Mouse (Mus musculus) lung, postnatal 25 days (tissue): ENCODE measurements around the gene Cpeb4.

ENCODE experiments used
- DNase-seq: peaks from one replicate; pipeline ENCODE4 v3.0.0; 2022; ENCODE audit warnings: low spot score

The Cpeb4 gene

DNA sequence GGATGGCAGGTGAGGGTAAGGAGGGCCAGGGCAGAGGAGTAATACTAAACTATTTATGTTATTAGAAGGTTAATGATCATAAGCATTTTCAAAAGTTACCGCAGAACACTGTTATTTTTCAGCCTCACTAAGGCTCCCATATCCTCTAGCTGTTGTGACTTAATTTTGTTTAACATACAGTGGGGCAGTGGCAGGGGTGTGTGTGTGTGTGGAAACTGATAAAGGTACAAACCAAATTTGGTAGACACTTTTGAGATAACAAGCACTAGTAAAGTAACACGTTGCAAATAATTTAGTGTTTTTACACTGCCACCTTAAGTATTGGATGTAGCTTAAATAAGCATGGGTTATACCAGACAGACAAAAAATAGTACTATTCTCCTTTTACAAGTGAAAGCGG is 24.9 kb downstream of the Cpeb4 start:
- DNase-seq: no peak

DNA sequence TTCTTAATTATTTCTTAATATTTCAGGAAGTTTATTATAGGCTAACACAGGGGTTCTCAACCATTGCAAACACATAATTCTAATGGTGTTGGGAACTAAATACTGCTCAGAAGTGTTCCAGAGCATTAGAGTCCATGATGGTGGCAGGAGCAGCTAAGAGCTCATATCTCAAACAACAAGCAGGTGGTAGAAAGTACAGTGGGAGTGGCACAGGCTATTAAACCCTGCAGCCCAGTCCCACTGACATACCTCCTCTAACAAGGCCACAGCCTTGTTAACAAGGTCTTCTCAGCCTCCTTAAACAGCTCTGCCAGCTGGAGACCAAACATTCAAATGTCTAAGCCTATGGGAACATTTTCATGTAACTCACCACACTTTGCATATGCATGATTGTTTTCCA is 27.2 kb downstream of the Cpeb4 start:
- DNase-seq: no peak

DNA sequence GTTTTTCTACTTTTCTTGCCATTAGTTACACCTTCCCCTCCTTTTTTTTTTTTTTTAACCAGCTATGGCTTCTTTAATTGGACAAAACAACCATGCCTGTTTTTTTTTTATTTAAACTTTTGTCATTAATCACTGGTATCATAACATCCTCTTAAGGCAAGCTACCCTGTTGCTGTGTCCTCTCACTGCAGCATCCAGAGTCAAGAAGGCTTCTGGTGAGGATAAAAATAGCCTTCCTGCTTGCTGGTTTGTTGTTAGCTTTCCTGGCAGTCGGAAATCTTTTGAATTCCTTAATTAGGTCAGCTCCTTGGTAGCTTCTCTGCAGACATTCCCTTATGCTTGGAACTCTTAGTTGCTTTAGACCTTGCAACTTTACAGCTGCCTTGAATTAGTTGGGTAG is 28.7 kb downstream of the Cpeb4 start:
- DNase-seq: peak; percentile 46

DNA sequence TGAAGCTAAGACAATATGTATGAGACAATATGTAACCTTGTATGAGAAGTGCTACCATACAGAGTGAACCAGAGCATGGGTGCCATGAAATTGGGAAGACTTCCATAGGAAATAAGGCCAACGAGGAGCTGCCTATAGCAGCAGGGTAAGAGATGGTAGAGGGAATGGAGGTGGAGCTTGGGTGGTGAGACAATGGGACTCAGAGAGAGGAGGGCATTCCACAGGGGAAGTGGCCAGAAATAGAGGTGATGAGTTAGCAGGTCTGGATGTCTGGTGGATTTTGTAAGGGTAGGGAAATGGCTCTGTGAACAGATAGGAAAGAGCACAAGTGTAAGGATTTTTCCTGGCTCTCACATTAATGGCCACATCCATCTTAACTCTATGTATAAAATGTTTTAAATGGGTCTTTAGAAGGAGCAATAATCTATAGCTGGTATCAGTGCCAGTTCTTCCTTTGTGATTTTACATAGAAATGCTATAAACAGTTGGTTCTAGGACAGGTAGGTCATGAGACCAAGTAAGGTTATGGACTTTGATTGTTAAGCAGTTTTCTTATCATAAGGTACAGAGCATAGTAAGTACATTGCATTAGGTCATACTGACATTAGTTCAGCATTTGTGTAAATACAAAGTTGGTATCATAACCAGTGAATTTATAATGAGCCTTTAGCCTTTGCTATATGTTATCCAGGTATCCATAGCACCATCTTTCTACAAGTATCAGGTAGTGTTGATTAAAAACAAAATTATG is 30.4 kb downstream of the Cpeb4 start:
- DNase-seq: no peak

DNA sequence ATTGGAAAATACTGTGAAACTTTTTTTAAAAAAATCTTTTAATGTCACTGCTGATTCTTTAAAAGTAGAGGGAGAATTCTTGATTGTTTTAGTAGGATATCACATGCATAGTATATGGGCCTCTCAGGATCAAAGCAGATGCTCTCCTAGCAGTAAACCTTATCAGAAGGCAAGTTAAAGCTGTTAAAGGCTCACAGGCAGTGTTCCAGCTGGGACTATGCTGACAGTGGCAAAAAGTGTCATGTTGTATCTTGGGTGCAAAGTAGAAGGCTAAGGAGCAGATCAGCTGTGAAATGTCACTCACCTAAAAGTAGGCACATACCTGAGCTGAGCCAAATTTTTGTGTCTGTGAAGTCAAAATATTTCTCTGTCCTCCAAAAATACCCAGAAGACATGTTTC is 34.5 kb downstream of the Cpeb4 start:
- DNase-seq: no peak

DNA sequence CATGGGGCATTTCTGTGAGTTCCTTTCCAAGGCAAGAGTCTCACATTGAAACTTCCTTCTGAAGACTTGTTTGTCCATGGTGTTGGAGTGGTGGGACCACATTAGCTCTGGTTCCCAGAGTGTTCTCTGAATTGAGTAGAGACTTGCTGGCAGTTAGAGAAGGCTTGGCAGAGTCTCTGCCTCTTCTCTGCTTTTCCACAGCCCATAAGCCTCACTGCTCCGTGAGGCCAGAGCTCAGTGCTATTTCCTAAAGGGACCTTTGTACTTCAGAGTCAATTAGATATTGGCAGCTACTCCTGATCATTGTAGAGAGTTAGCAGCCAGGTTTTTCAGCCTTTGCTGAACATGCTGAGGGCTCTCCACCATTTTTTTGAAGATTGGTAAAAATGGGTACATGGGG is 35.6 kb downstream of the Cpeb4 start:
- DNase-seq: no peak

DNA sequence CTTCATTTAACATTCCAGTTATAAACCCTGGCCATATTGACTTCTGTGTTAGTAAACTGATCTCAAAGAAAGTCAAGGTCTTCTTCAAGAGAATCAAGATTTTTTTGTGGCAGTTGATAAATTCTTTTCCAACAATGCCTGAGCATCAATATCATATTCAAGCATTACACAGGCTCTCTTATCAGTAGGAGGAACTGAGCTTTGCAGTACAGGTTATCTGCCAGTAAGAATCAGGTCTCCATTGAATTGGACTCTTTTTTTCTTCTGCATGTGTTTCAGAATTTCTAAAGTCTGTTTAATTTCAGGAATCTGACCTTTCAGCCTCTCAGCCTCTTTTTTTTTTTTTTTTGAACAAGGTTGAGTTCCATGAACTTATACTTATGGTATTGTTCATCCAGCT is 40.9 kb downstream of the Cpeb4 start:
- DNase-seq: no peak

DNA sequence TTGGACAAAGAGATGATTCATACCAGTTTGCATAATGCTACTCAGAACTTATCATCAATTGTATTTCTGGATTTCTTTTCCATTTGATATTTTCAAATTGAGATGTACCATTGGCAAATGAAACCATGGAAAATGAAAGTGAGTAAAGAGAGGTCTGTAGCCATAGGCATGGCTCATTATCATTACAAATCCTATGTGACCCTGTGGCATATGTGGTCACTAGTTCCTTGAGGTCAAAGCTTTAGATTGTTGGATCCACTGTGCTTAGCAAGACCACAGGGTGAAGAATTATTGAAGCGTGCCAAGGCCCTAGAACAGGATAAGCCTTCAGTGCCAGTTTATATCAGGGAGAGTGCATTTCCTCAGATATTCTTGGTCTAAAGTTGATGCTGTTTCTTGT is 45.8 kb downstream of the Cpeb4 start:
- DNase-seq: no peak

DNA sequence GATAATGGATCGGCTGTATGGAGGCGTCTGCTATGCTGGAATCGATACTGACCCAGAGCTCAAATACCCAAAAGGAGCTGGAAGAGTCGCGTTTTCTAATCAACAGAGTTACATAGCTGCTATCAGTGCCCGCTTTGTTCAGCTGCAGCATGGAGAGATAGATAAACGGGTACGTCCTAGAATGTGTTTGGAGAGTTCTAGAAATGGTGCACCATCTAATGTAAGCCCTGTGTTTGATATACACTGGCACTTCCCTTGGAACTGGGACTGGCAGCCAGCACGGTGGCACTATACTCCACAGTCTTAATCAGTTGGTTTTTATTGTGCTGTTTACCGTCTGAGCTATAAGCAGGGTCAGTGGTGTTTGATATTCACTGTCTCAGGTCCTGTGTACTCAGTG is 58.0 kb downstream of the Cpeb4 start:
- no peak for DNase-seq

DNA sequence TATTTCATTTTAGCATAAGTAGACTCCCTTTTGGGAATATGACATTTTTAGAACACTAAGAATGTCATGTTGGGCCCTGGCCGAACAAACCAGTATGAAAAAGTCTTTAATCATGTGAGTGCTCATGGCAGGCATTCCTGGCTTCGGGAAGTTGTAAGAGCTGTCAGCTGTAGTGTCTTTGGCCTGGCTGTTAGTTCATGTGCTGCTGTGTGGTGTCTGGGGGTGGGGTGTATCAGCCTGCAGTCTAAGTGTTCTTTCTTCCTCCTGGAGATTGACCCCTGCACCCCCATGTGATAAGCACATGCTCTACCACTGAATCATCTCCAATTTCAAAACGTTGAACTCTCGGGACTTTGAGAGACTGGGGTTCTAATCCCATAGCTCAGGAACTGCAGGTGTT is 63.6 kb downstream of the Cpeb4 start:
- DNase-seq: no peak

DNA sequence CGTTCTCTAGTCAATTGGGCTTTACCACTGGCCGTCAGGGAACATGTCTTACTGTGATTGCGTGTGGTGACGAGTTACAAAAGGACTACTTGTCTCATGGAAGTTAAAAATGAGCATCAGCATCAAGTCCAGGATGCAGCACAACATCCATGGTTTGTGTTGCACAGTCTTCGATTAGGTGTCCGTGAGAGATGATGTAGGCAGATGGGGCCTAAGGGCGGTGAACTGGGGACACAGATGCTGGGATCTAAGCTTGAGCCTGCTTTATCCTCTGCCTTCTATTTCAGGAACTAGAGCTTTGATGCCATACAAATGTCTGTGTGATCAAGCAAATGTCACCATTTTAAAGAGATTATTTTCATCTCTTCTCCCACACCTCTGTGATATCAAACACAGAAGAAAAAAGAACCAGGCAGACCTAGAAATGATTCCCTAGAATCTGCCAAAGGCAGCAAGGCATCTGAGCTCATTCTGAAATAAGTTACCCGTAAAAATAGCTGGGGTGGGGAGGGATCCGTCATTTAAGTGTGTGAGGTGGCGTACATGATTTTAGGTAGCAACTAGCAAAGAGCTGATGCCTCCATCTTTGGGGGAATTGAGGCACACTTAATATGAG is 65.0 kb downstream of the Cpeb4 start:
- no peak for DNase-seq

DNA sequence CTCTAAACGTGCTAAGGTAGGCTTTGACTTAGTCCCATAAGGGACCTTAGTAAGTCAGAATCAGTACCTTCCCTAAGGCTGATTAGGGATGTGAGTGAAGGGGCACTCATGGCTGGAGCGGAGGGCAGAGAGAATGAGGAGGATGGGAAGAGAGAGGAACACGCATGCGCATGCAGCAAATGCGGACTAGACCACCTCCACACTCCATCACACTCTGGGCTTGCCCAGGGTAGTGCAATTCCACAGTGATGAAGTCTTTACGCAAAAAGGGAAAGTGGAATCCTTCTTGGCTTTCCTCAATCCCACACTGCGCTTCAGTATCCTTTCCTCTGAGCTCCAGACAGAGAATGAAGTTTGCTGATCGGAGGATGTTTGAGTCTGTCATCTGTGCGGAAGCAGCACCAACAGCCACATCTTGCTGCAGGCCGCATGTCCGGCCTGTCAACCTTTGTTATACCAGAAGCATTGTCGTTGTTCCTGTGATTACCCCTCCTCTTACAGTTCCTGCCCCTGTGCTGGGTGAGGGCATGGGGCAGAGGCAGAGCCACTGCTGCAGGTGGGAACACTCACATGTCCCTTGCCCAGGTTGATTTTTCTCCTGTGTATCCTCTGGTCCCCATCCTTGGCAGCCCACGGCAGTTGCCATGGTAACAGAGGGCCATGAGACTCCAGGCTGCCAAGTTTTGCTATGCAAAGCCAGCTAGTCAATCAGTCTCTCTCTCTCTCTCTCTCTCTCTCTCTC is 69.1 kb downstream of the Cpeb4 start:
- DNase-seq: no peak

DNA sequence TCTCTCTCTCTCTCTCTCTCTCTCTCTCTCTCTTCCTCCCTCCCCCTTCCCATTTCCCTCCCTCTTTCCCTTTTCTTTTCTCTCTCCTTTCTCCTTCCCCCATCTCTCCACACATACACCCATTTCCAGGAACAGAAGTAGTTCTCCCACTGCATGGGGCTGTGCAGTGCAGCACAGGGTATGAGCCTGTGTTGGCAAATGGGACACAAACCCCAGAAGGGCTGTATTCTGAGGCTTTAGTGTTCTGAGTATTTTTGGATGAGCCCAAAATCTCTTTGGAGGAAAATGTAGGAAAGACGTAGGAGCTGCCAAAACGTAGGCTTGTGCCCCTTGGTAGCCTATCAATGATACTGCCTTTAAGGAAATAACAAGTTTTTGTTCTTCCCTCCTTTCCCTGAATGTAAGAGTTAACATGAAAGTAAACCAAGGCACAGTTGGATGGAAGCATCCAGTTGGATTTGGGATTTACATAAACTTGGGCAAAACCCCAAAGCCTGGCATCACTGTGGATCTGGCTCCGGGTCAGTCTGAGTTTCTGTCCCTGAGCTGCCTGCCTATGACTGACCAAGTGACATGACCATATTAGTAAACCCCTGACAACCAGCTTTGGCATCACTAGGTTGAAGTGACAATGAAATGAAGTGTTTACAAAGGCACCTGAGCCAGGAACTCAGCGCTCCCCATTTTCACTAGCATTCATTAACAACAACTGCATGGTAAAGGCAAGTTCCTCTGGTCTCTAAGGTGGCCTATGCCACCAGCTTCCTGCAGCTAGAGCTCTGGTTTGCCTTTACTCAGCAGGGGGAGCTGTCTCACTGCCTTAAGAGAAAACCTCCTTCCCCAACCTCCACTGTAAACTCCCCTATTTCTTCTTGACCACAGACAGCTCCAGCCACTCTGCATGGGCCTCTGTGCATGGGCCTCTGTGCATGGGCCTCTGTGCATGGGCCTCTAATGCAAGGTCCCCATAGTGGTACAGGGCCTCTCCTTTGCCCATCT is 69.9 kb downstream of the Cpeb4 start:
- DNase-seq: no peak

DNA sequence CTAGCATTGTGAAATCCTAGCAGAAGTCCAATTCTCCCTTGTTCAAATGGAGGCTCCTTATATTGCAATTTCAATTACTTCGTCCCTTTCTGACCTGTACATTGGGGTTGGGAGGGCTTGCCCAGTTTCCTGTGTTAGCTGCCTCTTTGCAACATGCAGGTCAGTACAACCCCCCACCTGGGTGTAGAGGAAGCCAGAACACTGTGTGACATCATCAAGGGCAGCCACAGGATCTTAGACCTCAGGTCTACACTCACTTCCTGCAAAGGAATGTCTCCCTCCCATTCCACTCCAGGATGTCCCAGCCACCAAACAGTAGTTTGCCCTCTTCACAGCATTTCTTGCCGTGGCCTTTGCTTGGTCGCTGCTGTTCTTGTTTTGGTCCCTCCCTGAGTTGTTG is 73.5 kb downstream of the Cpeb4 start:
- DNase-seq: no peak

DNA sequence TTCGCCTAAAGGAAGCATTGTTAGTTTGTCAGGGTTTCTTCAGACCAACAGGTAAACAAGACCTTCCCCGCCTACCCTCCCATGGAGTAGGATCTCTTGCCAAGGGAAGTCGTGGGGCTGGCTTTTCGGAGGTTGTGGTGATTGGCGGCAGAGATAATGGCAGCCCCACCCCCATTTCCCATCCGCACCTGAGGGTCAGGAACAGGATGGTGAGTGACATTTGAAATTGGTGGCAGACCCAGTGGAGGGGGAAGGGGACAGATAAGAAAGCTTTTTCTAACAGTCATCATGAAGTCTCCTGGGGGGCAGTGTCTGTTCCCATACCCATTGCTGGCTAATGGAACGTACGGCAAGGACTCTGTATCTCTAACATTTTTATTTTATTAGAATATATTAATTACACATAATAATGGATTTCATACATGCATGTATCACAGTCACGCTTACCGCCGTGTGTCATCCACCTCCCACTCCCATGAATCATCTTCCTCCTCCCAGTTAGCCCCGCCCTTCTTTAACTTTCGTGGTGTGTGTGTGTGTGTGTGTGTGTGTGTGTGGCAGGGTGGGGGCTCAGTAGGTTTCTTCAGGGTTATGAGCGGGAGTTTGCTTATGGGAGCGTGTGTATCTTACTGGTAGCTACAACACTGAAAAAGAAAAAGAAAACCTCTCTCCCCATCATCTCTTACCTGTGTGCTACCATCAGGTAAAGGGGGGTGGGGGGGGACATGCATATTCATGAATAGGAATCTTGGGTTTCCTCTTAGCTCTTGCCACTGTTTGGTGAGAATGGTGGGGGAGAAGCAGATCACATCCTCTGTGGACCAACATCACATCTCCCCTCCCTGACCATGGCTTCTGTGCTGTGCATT is 76.7 kb downstream of the Cpeb4 start:
- no peak for DNase-seq

DNA sequence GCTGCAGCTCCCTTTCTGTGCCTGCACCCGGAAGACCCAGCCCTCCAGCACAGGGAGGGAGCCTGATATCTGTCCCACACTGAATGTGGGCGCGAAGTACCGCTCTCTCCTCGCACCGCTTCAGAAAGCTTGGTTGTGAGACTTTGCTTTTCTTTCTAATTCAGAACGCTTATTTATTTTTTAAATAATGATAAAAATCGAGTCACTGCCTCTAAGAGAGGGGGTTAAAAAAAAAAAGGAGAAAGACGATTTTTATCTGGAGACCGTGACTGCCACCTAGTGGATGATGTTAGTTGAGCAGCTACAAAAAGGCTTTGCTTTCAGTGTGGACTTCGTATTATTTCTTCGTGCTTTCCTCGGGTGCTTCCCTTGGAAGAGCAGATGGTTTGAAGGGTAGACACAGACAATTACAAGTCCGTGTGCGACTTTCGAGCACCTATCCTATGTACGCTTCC is 77.3 kb downstream of the Cpeb4 start:
- DNase-seq: peak; percentile 66

DNA sequence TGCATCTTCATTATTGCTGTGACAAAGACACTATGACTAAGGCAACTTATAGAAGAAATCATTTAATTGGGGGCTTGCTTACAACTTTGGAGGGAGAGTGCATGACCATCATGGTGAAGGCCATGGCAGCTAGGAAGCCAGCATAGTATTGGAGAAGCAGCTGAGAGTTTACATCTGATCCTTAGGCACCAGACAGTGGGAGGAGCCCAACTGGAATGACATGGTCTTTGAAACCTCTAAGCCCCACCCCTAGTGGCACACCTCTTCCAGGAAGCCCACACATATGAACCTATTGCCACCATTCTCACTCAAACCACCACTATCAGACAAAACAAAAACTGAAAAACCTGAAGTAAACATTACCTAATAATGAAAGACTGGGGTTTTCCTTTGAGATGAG is 88.1 kb downstream of the Cpeb4 start:
- DNase-seq: no peak

DNA sequence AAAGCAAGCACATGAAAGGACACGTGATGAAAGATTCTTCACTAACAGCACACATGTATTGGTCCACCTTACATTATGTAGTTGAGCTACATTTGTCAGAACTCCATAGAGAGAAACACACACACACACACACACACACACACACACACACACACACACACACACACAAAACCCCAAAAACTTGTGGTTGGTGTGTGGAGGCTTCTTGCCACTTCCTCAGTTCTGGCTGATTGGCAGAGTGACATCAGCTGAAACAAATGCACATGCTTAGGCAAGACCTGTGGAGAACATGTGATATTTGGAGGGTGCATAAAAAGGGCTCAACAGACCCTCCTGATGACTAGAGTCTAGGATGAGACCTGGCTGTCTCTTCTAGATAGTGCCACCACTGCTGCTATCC is 92.0 kb downstream of the Cpeb4 start:
- DNase-seq: no peak

DNA sequence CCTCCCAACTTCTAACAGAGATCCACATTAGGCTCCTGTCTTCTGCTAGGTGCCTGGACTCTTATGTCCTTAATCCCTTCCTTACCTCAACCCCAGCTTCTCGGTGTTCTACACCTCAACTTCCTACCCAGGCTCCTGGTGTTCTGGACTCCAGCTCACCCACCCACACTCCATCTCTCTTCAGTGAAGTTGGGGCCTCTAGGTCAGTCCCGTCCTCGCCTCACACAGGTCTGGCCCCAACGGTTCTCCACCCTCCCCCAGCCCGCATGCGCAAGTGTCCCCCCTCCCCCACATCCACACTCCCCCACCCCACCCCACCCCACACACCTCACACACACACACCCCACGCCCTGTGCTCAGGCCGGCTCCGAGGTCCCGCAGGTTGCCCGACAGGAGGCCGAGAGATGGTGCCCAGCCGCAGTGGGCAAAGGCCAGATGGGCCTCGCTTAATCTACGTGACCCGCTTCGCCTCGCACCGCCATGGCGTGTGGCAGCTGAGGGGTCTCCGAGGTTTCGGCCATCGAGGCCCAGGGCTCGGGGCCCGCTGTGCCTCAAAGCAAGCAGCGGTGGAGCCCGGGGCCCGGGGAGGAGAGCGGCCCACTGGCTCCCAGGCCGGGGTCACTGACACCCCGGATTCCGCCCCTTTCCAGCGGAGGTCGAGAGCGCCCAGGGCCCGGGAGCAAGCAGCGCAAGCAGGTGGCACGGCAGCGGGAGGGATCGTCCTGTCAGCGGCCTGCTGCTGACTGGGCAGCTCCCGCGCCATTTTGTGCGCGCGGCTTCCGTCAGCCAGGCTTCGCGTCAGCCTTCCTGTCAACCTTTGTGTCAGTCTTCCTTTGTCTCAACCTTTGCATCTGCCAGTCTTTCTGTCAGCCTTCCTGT is 93.5 kb downstream of the Cpeb4 start, which contains the start of gene 4930524B15Rik:
TSS of gene 4930524B15Rik (plus strand) at position 337 of the 879 bp plus-strand sequence.
- no peak for DNase-seq

DNA sequence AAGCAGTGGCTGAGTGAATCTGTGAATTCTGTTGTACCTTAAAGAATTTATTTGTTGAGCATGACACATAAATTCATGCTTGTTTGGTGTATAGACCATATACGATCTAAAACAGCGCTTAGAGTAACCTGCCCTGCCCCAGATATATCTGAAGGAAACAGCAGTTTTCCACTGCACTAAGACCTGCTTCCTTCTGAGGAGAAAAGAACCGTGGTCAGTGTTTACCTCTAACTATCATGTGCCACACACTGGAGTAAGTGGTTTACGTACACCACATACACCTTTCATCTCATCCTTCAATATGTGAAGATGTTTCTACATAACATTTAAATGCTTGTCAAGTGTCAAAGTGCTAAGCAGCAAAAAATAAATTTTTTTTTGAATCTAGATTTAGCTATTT is 102.1 kb downstream of the Cpeb4 start:
- DNase-seq: no peak
